Mouse (Mus musculus): Measurements from ENCODE around the gene Rnf20. TPM values are rescaled to one million over a fixed set of nuclear protein-coding genes. Genes with fewer than 3 reads are reported as not detected.
"Not testable (repeated sequence)": the region's sequence is repeated elsewhere in the genome, so short reads cannot be mapped to it uniquely, and the experiment has no call there.

The Rnf20 gene
- total RNA-seq (2021) = 10 to 100 TPM; 55.4 to 82.7 TPM

GRCm38 (mm10) chr4:49631319-49632138 lies at the start of gene Rnf20:
TSS of gene Rnf20 (plus strand) at chr4:49632006.
- intact Hi-C loops (cut with DNase I) = loop anchor here (2.0 kb wide), 1 partner anchor 111 kb away; the partner anchor contains the start of genes Mrpl50 and Zfp189

GRCm38 (mm10) chr4:49583965-49584831 lies 47.6 kb upstream of the Rnf20 start:
- no peak for DNase-seq (ENCODE audit: low spot score in 2 of 2)
- intact Hi-C loops (cut with DNase I) = no loop called here

More at GRCm38 (mm10) chr4:49631319-49632138, at the start of gene Rnf20:
- peak; percentile 94 to 97 for DNase-seq (ENCODE audit: low spot score in 2 of 2)

- DNase-seq (ENCODE audit: low spot score in 2 of 2) = no peak
- intact Hi-C loops (cut with DNase I) = no loop called here
These were observed 46.2 kb upstream of the Rnf20 start for GRCm38 (mm10) chr4:49585524-49586101.

- no peak for DNase-seq (ENCODE audit: low spot score in 2 of 2)
- intact Hi-C loops (cut with DNase I) = no loop called here
These were observed 45.0 kb upstream of the Rnf20 start for GRCm38 (mm10) chr4:49586811-49587210.

GRCm38 (mm10) chr4:49590152-49590551 lies 41.7 kb upstream of the Rnf20 start:
- DNase-seq (ENCODE audit: low spot score in 2 of 2) = no peak
- intact Hi-C loops (cut with DNase I) = no loop called here

GRCm38 (mm10) chr4:49596846-49597182 lies 35.0 kb upstream of the Rnf20 start:
- intact Hi-C loops (cut with DNase I) = no loop called here
- DNase-seq (ENCODE audit: low spot score in 2 of 2) = no peak

- intact Hi-C loops (cut with DNase I) = no loop called here
- DNase-seq (ENCODE audit: low spot score in 2 of 2) = peak; percentile 80 to 86
These were observed 34.4 kb upstream of the Rnf20 start, which contains the start of gene Tmem246 for GRCm38 (mm10) chr4:49597183-49598100. TSS of gene Tmem246 (minus strand) at chr4:49597876.

- intact Hi-C loops (cut with DNase I) = no loop called here
- no peak for DNase-seq (ENCODE audit: low spot score in 2 of 2)
These were observed 28.6 kb upstream of the Rnf20 start for GRCm38 (mm10) chr4:49603161-49603560.

- no peak for DNase-seq (ENCODE audit: low spot score in 2 of 2)
- intact Hi-C loops (cut with DNase I) = no loop called here
These were observed 27.7 kb upstream of the Rnf20 start for GRCm38 (mm10) chr4:49604016-49604546.

GRCm38 (mm10) chr4:49604616-49605015 lies 27.2 kb upstream of the Rnf20 start:
- DNase-seq (ENCODE audit: low spot score in 2 of 2) = no peak
- intact Hi-C loops (cut with DNase I) = no loop called here

GRCm38 (mm10) chr4:49605459-49605858 lies 26.3 kb upstream of the Rnf20 start:
- intact Hi-C loops (cut with DNase I) = no loop called here
- DNase-seq (ENCODE audit: low spot score in 2 of 2) = no peak

- DNase-seq (ENCODE audit: low spot score in 2 of 2) = no peak
- intact Hi-C loops (cut with DNase I) = no loop called here
These were observed 14.9 kb upstream of the Rnf20 start for GRCm38 (mm10) chr4:49616924-49617323.

GRCm38 (mm10) chr4:49619861-49620260 lies 11.9 kb upstream of the Rnf20 start:
- intact Hi-C loops (cut with DNase I) = loop anchor here (10.0 kb wide), 1 partner anchor 925 kb away; no protein-coding TSS in a partner anchor

GRCm38 (mm10) chr4:49622272-49622671 lies 9.5 kb upstream of the Rnf20 start:
- intact Hi-C loops (cut with DNase I) = loop anchor here (10.0 kb wide), 1 partner anchor 927 kb away; no protein-coding TSS in a partner anchor
- DNase-seq (ENCODE audit: low spot score in 2 of 2) = no peak

More at GRCm38 (mm10) chr4:49619861-49620260, 11.9 kb upstream of the Rnf20 start:
- DNase-seq (ENCODE audit: low spot score in 2 of 2) = not testable (repeated sequence)

- DNase-seq (ENCODE audit: low spot score in 2 of 2) = no peak
- intact Hi-C loops (cut with DNase I) = loop anchor here (10.0 kb wide), 1 partner anchor 929 kb away; no protein-coding TSS in a partner anchor
These were observed 7.9 kb upstream of the Rnf20 start for GRCm38 (mm10) chr4:49623916-49624315.

- not testable (repeated sequence) for DNase-seq (ENCODE audit: low spot score in 2 of 2)
- intact Hi-C loops (cut with DNase I) = loop anchor here (10.0 kb wide), 1 partner anchor 930 kb away; no protein-coding TSS in a partner anchor
These were observed 6.8 kb upstream of the Rnf20 start for GRCm38 (mm10) chr4:49624969-49625368.

GRCm38 (mm10) chr4:49626973-49627372 lies 4.8 kb upstream of the Rnf20 start:
- peak; percentile 69 to 76 for DNase-seq (ENCODE audit: low spot score in 2 of 2)
- intact Hi-C loops (cut with DNase I) = loop anchor here (1.0 to 10.0 kb wide), 2 partner anchors 59 to 932 kb away; no protein-coding TSS in a partner anchor

GRCm38 (mm10) chr4:49628941-49629340 lies 2.9 kb upstream of the Rnf20 start:
- no peak for DNase-seq (ENCODE audit: low spot score in 2 of 2)
- intact Hi-C loops (cut with DNase I) = loop anchor here (10.0 kb wide), 1 partner anchor 934 kb away; no protein-coding TSS in a partner anchor
